Mouse (Mus musculus) ES-Bruce4 (cell line): ENCODE data around the gene Krtap9-3.

Experiments used
- CTCF ChIP-seq: IDR thresholded peaks from one replicate; pipeline ENCODE4 v1.8.1; 2011; ENCODE audit warnings: low read depth, low read length
- EP300 ChIP-seq: IDR thresholded peaks from 2 replicates; pipeline ENCODE4 v1.6.1; 2011; ENCODE audit warnings: low read depth, low read length; ENCODE audit not compliant: insufficient read depth
- POLR2A ChIP-seq: IDR thresholded peaks from one replicate; pipeline ENCODE4 v1.8.1; 2011; ENCODE audit warnings: low read length; ENCODE audit not compliant: insufficient read depth

DNA sequence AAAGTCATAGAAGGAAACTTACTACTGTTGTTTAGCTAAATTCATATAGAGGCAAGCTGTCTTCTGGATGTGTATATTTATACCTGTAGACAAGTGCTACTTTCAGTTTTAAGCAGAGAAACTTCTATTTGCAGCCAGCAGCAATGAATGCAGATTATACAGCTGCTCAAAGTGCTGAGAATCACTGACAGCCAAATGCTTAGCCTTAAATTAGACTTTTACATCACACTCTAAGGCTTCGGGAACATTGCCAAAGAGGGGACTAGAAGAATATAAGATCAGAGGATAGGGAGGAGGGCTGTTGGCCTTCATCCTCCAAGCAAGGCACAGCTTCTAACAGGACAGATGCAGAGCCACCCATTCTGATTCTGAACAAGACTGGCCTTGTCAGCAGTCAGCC lies 39.2 kb upstream of the Krtap9-3 start:
- TF ChIP-seq POLR2A, result no peak
- no peak for TF ChIP-seq CTCF
- no peak for TF ChIP-seq EP300
